In the genomic region with DNA sequence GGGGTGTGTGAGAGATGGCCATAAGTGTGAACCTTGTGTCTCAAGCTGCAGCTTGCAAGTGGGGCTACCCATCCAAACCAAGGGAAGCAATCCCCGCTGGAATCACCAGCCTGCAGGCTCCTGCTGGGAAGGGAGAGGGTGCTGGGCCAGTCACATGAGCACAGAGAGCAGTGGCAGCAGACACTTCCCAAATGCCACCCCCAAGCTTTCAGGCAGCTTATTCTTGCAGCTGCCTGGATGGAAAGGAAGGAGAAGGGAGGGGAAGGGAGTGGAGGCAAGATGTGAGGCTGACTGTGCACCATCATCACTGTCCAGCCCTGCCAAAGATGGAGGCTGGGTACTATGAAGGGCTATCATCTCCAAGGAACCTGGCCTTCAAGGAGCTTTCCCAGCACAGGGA, we compare ENCODE assay signal across 17 mouse cellular contexts. TPM values are rescaled to one million over a fixed set of nuclear protein-coding genes. Genes with fewer than 3 reads are reported as not detected.
A peak's percentile ranks its signal among the peaks of the same experiment; 100 is the strongest.
DNase-seq lines count a peak whose midpoint lies in the region; TF ChIP-seq lines count a peak whose summit lies in the region.
"Had no signal": no experiment of that assay in that cellular context is flagged by ENCODE, and none has a peak within 500 bp of the region (broad histone marks: within the 10 kb centered on the region; RNA-seq: fewer than 3 reads in every experiment).

No protein-coding gene starts in this region.

- no peak for TF ChIP-seq POLR2A in bone marrow macrophage, adult 2 months (IDR thresholded peaks at IDR 0.05; ENCODE audit: borderline replicate concordance, low read depth, low read length)
- TF ChIP-seq POLR2A in cortical plate, adult 2 months (IDR thresholded peaks at IDR 0.05; ENCODE audit: extremely low read depth, insufficient read depth, low read length): peak; percentile 50; the same call in 1 of the 2 replicates

- H3K4me3 ChIP-seq in bone marrow macrophage, adult 2 months (ENCODE audit: insufficient read depth, low read length): no peak overlapping the region
- no peak overlapping the region for H3K4me3 ChIP-seq in cortical plate, adult 2 months (ENCODE audit: insufficient read depth, low read length)
- H3K4me3 ChIP-seq: midbrain, embryonic 12.5 days had no signal

- no peak for TF ChIP-seq CTCF in bone marrow macrophage, adult 2 months (IDR thresholded peaks at IDR 0.05; ENCODE audit: low read depth, low read length)
- no peak for TF ChIP-seq CTCF in cortical plate, adult 2 months (IDR thresholded peaks at IDR 0.05; ENCODE audit: extremely low read depth, insufficient read depth, low read length)

- H3K4me1 ChIP-seq in bone marrow macrophage, adult 2 months (ENCODE audit: control insufficient read depth, insufficient read depth, low read length): peaks cover 52% of the 10 kb centered on the region
- peaks cover 26% of the 10 kb centered on the region for H3K4me1 ChIP-seq in cortical plate, adult 2 months (ENCODE audit: control insufficient read depth, insufficient read depth, low read length)

- peak; percentile 48 to 73 for DNase-seq in layer of hippocampus, adult 18-20 months (ENCODE audit: low spot score in 2 of 2)
- no peak for DNase-seq in layer of hippocampus, postnatal 10 days (ENCODE audit: low spot score in 2 of 2)
- peak; percentile 45 to 72 for DNase-seq in left cerebral cortex, adult 8-10 months (ENCODE audit: low spot score in 2 of 2)
- DNase-seq in spleen, postnatal 14 days (ENCODE audit: low spot score in 2 of 2): no peak
- DNase-seq in lung, postnatal 14 days: no peak
- DNase-seq: adrenal gland, adult 8-10 months; cerebellum, postnatal 10 days; lung, postnatal 10 days had no signal

- H3K27ac ChIP-seq in bone marrow macrophage, adult 2 months (ENCODE audit: insufficient read depth, low read depth, low read length): peak overlapping the region; percentile 26; the same call in 1 of the 2 replicates
- H3K27ac ChIP-seq in cortical plate, adult 2 months (ENCODE audit: insufficient read depth, low read length): peak overlapping the region; percentile 58
- H3K27ac ChIP-seq: liver, embryonic 14.5 days; midbrain, embryonic 12.5 days had no signal

RNA-seq across cellular contexts. Expression of a gene that starts 8.7 kb away (rescaled TPM):
- 100 to 1,000 TPM; 122 to 129 TPM for total RNA-seq in layer of hippocampus, adult 18-20 months (2021)
- 10 to 100 TPM; 82.0 to 83.6 TPM for total RNA-seq in layer of hippocampus, postnatal 10 days (2021)
- 19.3 and 25.7 TPM in 2 replicates for polyA plus RNA-seq in bone marrow macrophage, adult 2 months (2012; ENCODE audit: insufficient read depth, insufficient read length, missing spikeins)
- polyA plus RNA-seq in cortical plate, adult 2 months (2012; rRNA removed): 152 and 153 TPM in 2 replicates
- 100 to 1,000 TPM; 118 to 134 (median 124) TPM for total RNA-seq in left cerebral cortex, adult 8-10 months (2022)

RNA-seq across cellular contexts. Expression of a gene that starts 22.9 kb away (rescaled TPM):
- under 1 TPM; 0.74 to 0.89 TPM for total RNA-seq in layer of hippocampus, adult 18-20 months (2021)
- not detected for total RNA-seq in layer of hippocampus, postnatal 10 days (2021)
- polyA plus RNA-seq in bone marrow macrophage, adult 2 months (2012; ENCODE audit: insufficient read depth, insufficient read length, missing spikeins): 0.60 TPM in 1 of 2 replicates, not detected in the other
- 2.9 and 3.3 TPM in 2 replicates for polyA plus RNA-seq in cortical plate, adult 2 months (2012; rRNA removed)
- total RNA-seq in left cerebral cortex, adult 8-10 months (2022): 1 to 10 TPM; 1.6 to 1.9 (median 1.8) TPM

RNA-seq across cellular contexts. Expression of a gene that starts 23.2 kb away (rescaled TPM):
- 10 to 100 TPM; 44.4 to 45.6 TPM for total RNA-seq in layer of hippocampus, adult 18-20 months (2021)
- 10 to 100 TPM; 41.3 to 42.5 TPM for total RNA-seq in layer of hippocampus, postnatal 10 days (2021)
- 51.6 and 52.0 TPM in 2 replicates for polyA plus RNA-seq in bone marrow macrophage, adult 2 months (2012; ENCODE audit: insufficient read depth, insufficient read length, missing spikeins)
- 54.2 and 57.8 TPM in 2 replicates for polyA plus RNA-seq in cortical plate, adult 2 months (2012; rRNA removed)
- total RNA-seq in left cerebral cortex, adult 8-10 months (2022): 10 to 100 TPM; 44.2 to 59.5 (median 51.3) TPM

RNA-seq across cellular contexts. Expression of a gene that starts 36.5 kb away (rescaled TPM):
- total RNA-seq in layer of hippocampus, adult 18-20 months (2021): under 1 TPM; 0.56 to 0.57 TPM
- 1 to 10 TPM in 1 of 2 experiments, under 1 TPM in 1; 0.94 to 1.0 TPM for total RNA-seq in layer of hippocampus, postnatal 10 days (2021)
- not detected in 2 replicates for polyA plus RNA-seq in bone marrow macrophage, adult 2 months (2012; ENCODE audit: insufficient read depth, insufficient read length, missing spikeins)
- polyA plus RNA-seq in cortical plate, adult 2 months (2012; rRNA removed): 0.98 and 1.1 TPM in 2 replicates
- 1 to 10 TPM in 2 of 4 experiments, under 1 TPM in 2; 0.83 to 1.7 (median 1.1) TPM for total RNA-seq in left cerebral cortex, adult 8-10 months (2022)
- total RNA-seq: granulocyte monocyte progenitor cell, adult 5-6 weeks; hematopoietic stem cell, adult 5-6 weeks had no signal
- polyA plus RNA-seq: heart, embryonic 14.5 days; inflammation-experienced regulatory T-cells, adult 6 months; stomach, embryonic 14.5 days had no signal

RNA-seq across cellular contexts. Expression of a gene that starts 46.0 kb away (rescaled TPM):
- total RNA-seq in layer of hippocampus, adult 18-20 months (2021): 10 to 100 TPM; 20.7 to 21.5 TPM
- total RNA-seq in layer of hippocampus, postnatal 10 days (2021): 10 to 100 TPM; 22.3 to 24.6 TPM
- 51.4 and 57.0 TPM in 2 replicates for polyA plus RNA-seq in bone marrow macrophage, adult 2 months (2012; ENCODE audit: insufficient read depth, insufficient read length, missing spikeins)
- 22.6 TPM in 2 replicates for polyA plus RNA-seq in cortical plate, adult 2 months (2012; rRNA removed)
- 10 to 100 TPM; 19.0 to 25.5 (median 23.5) TPM for total RNA-seq in left cerebral cortex, adult 8-10 months (2022)

Comparison
In these comparisons a context has a peak if more than half of its experiments do, and no peak if none do; other contexts are left out.
1. DNase-seq: peak in layer of hippocampus, adult 18-20 months (2 of 2) and left cerebral cortex, adult 8-10 months (2 of 2); none in layer of hippocampus, postnatal 10 days (0 of 2), spleen, postnatal 14 days (0 of 2) and lung, postnatal 14 days (single experiment).